Mouse (Mus musculus) thymus, adult 2 months (tissue): ENCODE data around the gene Ehd4. TPM values are rescaled to one million over a fixed set of nuclear protein-coding genes. Genes with fewer than 3 reads are reported as not detected.
A peak's percentile ranks its signal among the peaks of the same experiment; 100 is the strongest.

Experiments
- DNase-seq: peaks from one replicate; pipeline ENCODE4 v3.0.0; 2021
- H3K27ac ChIP-seq: fragments of 200-500 bp; 2 replicates; pipeline ENCODE4 v1.5.1; 2012; ENCODE audit warnings: low read length, control low read depth; ENCODE audit not compliant: control insufficient read depth, insufficient read depth
- H3K27me3 ChIP-seq: fragments of 200-500 bp; 2 replicates; pipeline ENCODE4 v1.6.1; 2012; ENCODE audit warnings: mild to moderate bottlenecking, low read length, moderate library complexity, mixed read lengths; ENCODE audit not compliant: control insufficient read depth, insufficient read depth
- H3K36me3 ChIP-seq: fragments of 200-500 bp; 2 replicates; pipeline ENCODE4 v1.6.1; 2012; ENCODE audit warnings: mild to moderate bottlenecking, low read length, moderate library complexity; ENCODE audit not compliant: control insufficient read depth, insufficient read depth
- H3K4me1 ChIP-seq: fragments of 200-500 bp; replicated peaks from 2 replicates; pipeline ENCODE4 v1.6.1; 2012; ENCODE audit warnings: low read length; ENCODE audit not compliant: control insufficient read depth, insufficient read depth
- H3K4me3 ChIP-seq: fragments of 200-500 bp; 2 replicates; pipeline ENCODE4 v1.5.1; 2012; ENCODE audit warnings: mild to moderate bottlenecking, low read length, control low read depth, moderate library complexity; ENCODE audit not compliant: control insufficient read depth, insufficient read depth
- CTCF ChIP-seq: fragments of 200-500 bp; IDR thresholded peaks from 2 replicates; pipeline ENCODE4 v1.5.1; 2012; ENCODE audit warnings: mild to moderate bottlenecking, control low read depth, low read length, moderate library complexity, borderline replicate concordance; ENCODE audit not compliant: control insufficient read depth, poor library complexity, insufficient read depth; ENCODE audit errors: extremely low read depth
- POLR2A ChIP-seq: fragments of 200-500 bp; IDR thresholded peaks from 2 replicates; pipeline ENCODE4 v1.6.1; 2012; ENCODE audit warnings: mild to moderate bottlenecking, low read length, control low read depth, moderate library complexity; ENCODE audit not compliant: control insufficient read depth, poor library complexity, insufficient read depth; ENCODE audit errors: extremely low read depth
- WGBS: fragments of 180-500 bp; shearing (Covaris S2); methylation state at CpG from one replicate; pipeline ENCODE4 v1.1.7; 2018; 5-methylcytosine and 5-hydroxymethylcytosine counted together
- polyA plus RNA-seq: library from polyadenylated mRNA; depleted of rRNA; stranded (reverse); fragments of >200 nt; gene quantifications from 2 replicates; pipeline ENCODE4 v1.2.3, GENCODE M21; 2012

Ehd4 gene
- polyA plus RNA-seq, 1 experiment, result 24.3 TPM

- no peak overlapping the region for H3K27ac ChIP-seq
- DNase-seq, result no peak
- 81% methylated on average over 6 of the region's 6 CpGs for WGBS
- no peaks in the 10 kb centered on the region for H3K4me1 ChIP-seq
- no peaks in the 10 kb centered on the region for H3K27me3 ChIP-seq
- H3K36me3 ChIP-seq, result no peaks in the 10 kb centered on the region
- H3K4me3 ChIP-seq, result no peak overlapping the region
- TF ChIP-seq POLR2A, result no peak
- TF ChIP-seq CTCF, result no peak
These were observed 94.2 kb downstream of the Ehd4 start for GRCm38 (mm10) chr2:120060190-120060589.

GRCm38 (mm10) chr2:120059466-120059865 lies 94.9 kb downstream of the Ehd4 start:
- TF ChIP-seq POLR2A, result no peak
- TF ChIP-seq CTCF, result no peak

GRCm38 (mm10) chr2:120058818-120059217 lies 95.6 kb downstream of the Ehd4 start:
- H3K36me3 ChIP-seq, result no peaks in the 10 kb centered on the region
- no peak overlapping the region for H3K27ac ChIP-seq
- no peak for DNase-seq
- TF ChIP-seq CTCF (no peak), POLR2A (no peak)
- no peaks in the 10 kb centered on the region for H3K4me1 ChIP-seq
- H3K4me3 ChIP-seq, result no peak overlapping the region
- 89% methylated on average over 4 of the region's 4 CpGs for WGBS
- H3K27me3 ChIP-seq, result no peaks in the 10 kb centered on the region

More at GRCm38 (mm10) chr2:120059466-120059865, 94.9 kb downstream of the Ehd4 start:
- Histone ChIP-seq H3K4me3 (no peak overlapping the region), H3K36me3 (no peaks in the 10 kb centered on the region), H3K27me3 (no peaks in the 10 kb centered on the region), H3K27ac (no peak overlapping the region), H3K4me1 (no peaks in the 10 kb centered on the region)
- 92% methylated on average over 3 of the region's 3 CpGs for WGBS
- no peak for DNase-seq

- H3K27ac ChIP-seq, result no peak overlapping the region
- no peaks in the 10 kb centered on the region for H3K36me3 ChIP-seq
- no peak for TF ChIP-seq CTCF
- 89% methylated on average over 10 of the region's 10 CpGs for WGBS
- DNase-seq, result no peak
- H3K4me3 ChIP-seq, result no peak overlapping the region
- H3K27me3 ChIP-seq, result no peaks in the 10 kb centered on the region
- H3K4me1 ChIP-seq, result no peaks in the 10 kb centered on the region
These were observed 98.5 kb downstream of the Ehd4 start for GRCm38 (mm10) chr2:120055923-120056322.

- 94% methylated on average over 12 of the region's 12 CpGs for WGBS
- H3K36me3 ChIP-seq, result no peaks in the 10 kb centered on the region
- no peaks in the 10 kb centered on the region for H3K4me1 ChIP-seq
- no peak for DNase-seq
- H3K4me3 ChIP-seq, result no peak overlapping the region
- H3K27me3 ChIP-seq, result no peaks in the 10 kb centered on the region
- H3K27ac ChIP-seq, result no peak overlapping the region
- TF ChIP-seq CTCF, result no peak
- no peak for TF ChIP-seq POLR2A
These were observed 99.4 kb downstream of the Ehd4 start for GRCm38 (mm10) chr2:120054771-120055552.

- no peak for TF ChIP-seq CTCF
- no peak for TF ChIP-seq POLR2A
- H3K27me3 ChIP-seq, result no peaks in the 10 kb centered on the region
- no peak for DNase-seq
- 71% methylated on average over 6 of the region's 6 CpGs for WGBS
- H3K4me3 ChIP-seq, result no peak overlapping the region
- no peaks in the 10 kb centered on the region for H3K36me3 ChIP-seq
- H3K27ac ChIP-seq, result no peak overlapping the region
- no peaks in the 10 kb centered on the region for H3K4me1 ChIP-seq
These were observed 103.0 kb downstream of the Ehd4 start for GRCm38 (mm10) chr2:120051405-120051804.

- peak; percentile 12 for DNase-seq
- no peaks in the 10 kb centered on the region for H3K27me3 ChIP-seq
- no peaks in the 10 kb centered on the region for H3K36me3 ChIP-seq
- TF ChIP-seq POLR2A (no peak), CTCF (no peak)
- H3K4me1 ChIP-seq, result no peaks in the 10 kb centered on the region
- no peak overlapping the region for H3K4me3 ChIP-seq
- H3K27ac ChIP-seq, result no peak overlapping the region
- 83% methylated on average over 10 of the region's 10 CpGs for WGBS
These were observed 104.7 kb downstream of the Ehd4 start for GRCm38 (mm10) chr2:120049632-120050274.
